Mouse (Mus musculus): ENCODE results near the gene Lst1. TPM values are rescaled to one million over a fixed set of nuclear protein-coding genes. Genes with fewer than 3 reads are reported as not detected.
A peak's percentile ranks its signal among the peaks of the same experiment; 100 is the strongest.

Lst1 gene
- polyA plus RNA-seq, 1 experiment from 2014 or later: 26.9 TPM

GRCm38 (mm10) chr17:35201787-35202186 lies 13.5 kb upstream of the Lst1 start, which contains the start of gene Tnf:
Gene Tnf, minus strand, starts transcription at chr17:35202007.
- DNase-seq (ENCODE audit: low spot score) (no peak), ATAC-seq (ENCODE audit: low read depth) (no peak)
- Histone ChIP-seq H3K27me3 (replicated peaks; ENCODE audit: control insufficient read depth, insufficient read depth, low read length) (peaks cover 32% of the 10 kb centered on the region), H3K27ac (replicated peaks; ENCODE audit: low read depth, low read length) (no peak within 1 kb of the TSS), H3K36me3 (ENCODE audit: control insufficient read depth, insufficient read depth, low read length) (no peaks in the 10 kb centered on the region), H3K4me3 (ENCODE audit: low read depth, low read length) (0 out of 2 replicates have a peak within 1 kb of the TSS, but pooled peaks have one; percentile 1), H3K4me2 (ENCODE audit: low read depth, low read length) (no peak within 1 kb of the TSS; the same call in 1 of the 2 replicates), H3K9ac (ENCODE audit: low read depth, low read length) (no peak within 1 kb of the TSS), H3K4me1 (ENCODE audit: control insufficient read depth, insufficient read depth, low read length) (no peaks in the 10 kb centered on the region), H3K9me3 (ENCODE audit: control insufficient read depth, low read length) (no peaks in the 10 kb centered on the region)
- 34% methylated on average over 13 of the region's 13 CpGs for WGBS

- ATAC-seq (ENCODE audit: low read depth) (no peak), DNase-seq (ENCODE audit: low spot score) (no peak)
- Histone ChIP-seq H3K4me3 (ENCODE audit: low read depth, low read length) (0 out of 2 replicates have a peak overlapping the region, but pooled peaks have one; percentile 1), H3K9ac (ENCODE audit: low read depth, low read length) (no peak overlapping the region), H3K4me2 (ENCODE audit: low read depth, low read length) (no peak overlapping the region), H3K36me3 (ENCODE audit: control insufficient read depth, insufficient read depth, low read length) (no peaks in the 10 kb centered on the region), H3K27me3 (replicated peaks; ENCODE audit: control insufficient read depth, insufficient read depth, low read length) (peaks cover 38% of the 10 kb centered on the region), H3K9me3 (ENCODE audit: control insufficient read depth, low read length) (no peaks in the 10 kb centered on the region), H3K27ac (replicated peaks; ENCODE audit: low read depth, low read length) (no peak overlapping the region), H3K4me1 (ENCODE audit: control insufficient read depth, insufficient read depth, low read length) (peaks cover 1% of the 10 kb centered on the region; the same call in 1 of the 2 replicates)
- 83% methylated on average over 11 of the region's 11 CpGs for WGBS
Observed at GRCm38 (mm10) chr17:35201128-35201527, 12.9 kb upstream of the Lst1 start.

DNA sequence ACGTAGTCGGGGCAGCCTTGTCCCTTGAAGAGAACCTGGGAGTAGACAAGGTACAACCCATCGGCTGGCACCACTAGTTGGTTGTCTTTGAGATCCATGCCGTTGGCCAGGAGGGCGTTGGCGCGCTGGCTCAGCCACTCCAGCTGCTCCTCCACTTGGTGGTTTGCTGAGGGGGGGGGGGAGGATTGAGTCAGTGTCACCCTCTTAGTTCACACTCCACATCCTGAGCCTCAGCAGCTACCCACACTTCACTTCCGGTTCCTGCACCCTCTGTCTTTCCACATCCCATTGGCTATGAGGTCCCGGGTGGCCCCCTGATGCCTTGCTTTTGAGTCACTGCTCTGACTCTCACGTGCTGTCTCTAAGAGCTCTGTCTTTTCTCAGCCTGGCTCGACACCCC lies 12.2 kb upstream of the Lst1 start:
- no peaks in the 10 kb centered on the region for H3K9me3 ChIP-seq (ENCODE audit: control insufficient read depth, low read length)
- H3K36me3 ChIP-seq (ENCODE audit: control insufficient read depth, insufficient read depth, low read length): no peaks in the 10 kb centered on the region
- no peak overlapping the region for H3K9ac ChIP-seq (ENCODE audit: low read depth, low read length)
- no peak overlapping the region for H3K4me2 ChIP-seq (ENCODE audit: low read depth, low read length)
- ATAC-seq (ENCODE audit: low read depth) (no peak), DNase-seq (ENCODE audit: low spot score) (no peak)
- peaks cover 8% of the 10 kb centered on the region; the same call in 1 of the 2 replicates for H3K4me1 ChIP-seq (ENCODE audit: control insufficient read depth, insufficient read depth, low read length)
- no peak overlapping the region for H3K27ac ChIP-seq (replicated peaks; ENCODE audit: low read depth, low read length)
- WGBS: 79% methylated on average over 9 of the region's 11 CpGs
- no peak overlapping the region for H3K4me3 ChIP-seq (ENCODE audit: low read depth, low read length)
- peaks cover 46% of the 10 kb centered on the region for H3K27me3 ChIP-seq (replicated peaks; ENCODE audit: control insufficient read depth, insufficient read depth, low read length)

DNA sequence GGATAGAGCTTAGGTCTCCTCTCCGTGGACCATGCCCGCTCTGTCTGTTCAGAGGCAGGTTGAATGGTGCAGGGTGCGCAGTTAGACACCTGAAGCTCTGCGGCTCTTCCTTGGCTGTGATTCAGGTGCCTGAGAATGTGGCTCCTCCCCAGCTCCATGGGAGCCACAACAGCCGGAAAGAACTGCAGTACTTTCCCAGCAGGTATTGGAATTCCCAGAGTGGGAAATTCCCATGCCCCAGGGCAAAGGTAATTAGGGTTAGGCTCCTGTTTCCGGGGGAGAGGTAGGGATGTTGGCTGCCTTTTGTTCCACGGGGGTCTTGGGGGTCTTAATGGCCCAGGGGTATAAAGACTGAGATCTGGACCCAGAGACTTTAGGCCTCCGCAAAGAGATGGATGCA lies 10.7 kb upstream of the Lst1 start:
- Histone ChIP-seq H3K9me3 (ENCODE audit: control insufficient read depth, low read length) (no peaks in the 10 kb centered on the region), H3K4me3 (ENCODE audit: low read depth, low read length) (no peak overlapping the region), H3K27me3 (replicated peaks; ENCODE audit: control insufficient read depth, insufficient read depth, low read length) (peaks cover 50% of the 10 kb centered on the region), H3K36me3 (ENCODE audit: control insufficient read depth, insufficient read depth, low read length) (no peaks in the 10 kb centered on the region), H3K27ac (replicated peaks; ENCODE audit: low read depth, low read length) (no peak overlapping the region), H3K4me1 (ENCODE audit: control insufficient read depth, insufficient read depth, low read length) (peaks cover 11% of the 10 kb centered on the region; the same call in 1 of the 2 replicates), H3K9ac (ENCODE audit: low read depth, low read length) (no peak overlapping the region), H3K4me2 (ENCODE audit: low read depth, low read length) (no peak overlapping the region)
- DNase-seq (ENCODE audit: low spot score) (no peak), ATAC-seq (ENCODE audit: low read depth) (no peak)
- WGBS: 14% methylated on average over 8 of the region's 8 CpGs

DNA sequence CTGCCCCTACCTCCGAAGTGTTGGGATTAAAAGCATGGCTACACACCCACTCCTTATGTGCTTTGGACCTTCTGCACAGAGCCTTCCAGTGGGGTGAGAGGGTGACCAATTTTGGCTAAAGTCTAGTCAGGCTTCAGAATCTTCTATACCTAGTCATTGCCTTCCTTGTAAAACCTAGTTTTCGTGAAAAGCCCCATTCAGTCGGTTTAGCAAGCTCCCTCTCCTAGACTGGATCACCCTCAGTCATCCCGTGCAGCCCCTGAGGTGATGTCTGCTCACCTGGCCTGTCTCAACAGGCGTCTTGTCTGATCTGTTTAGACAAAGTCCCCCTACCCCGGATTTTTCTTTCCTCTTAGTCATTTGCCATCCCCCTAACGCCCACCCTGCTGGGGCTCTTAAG lies 9.8 kb upstream of the Lst1 start:
- Histone ChIP-seq H3K36me3 (ENCODE audit: control insufficient read depth, insufficient read depth, low read length) (no peaks in the 10 kb centered on the region), H3K27me3 (replicated peaks; ENCODE audit: control insufficient read depth, insufficient read depth, low read length) (peaks cover 43% of the 10 kb centered on the region), H3K27ac (replicated peaks; ENCODE audit: low read depth, low read length) (no peak overlapping the region), H3K4me3 (ENCODE audit: low read depth, low read length) (no peak overlapping the region), H3K9me3 (ENCODE audit: control insufficient read depth, low read length) (no peaks in the 10 kb centered on the region), H3K4me2 (ENCODE audit: low read depth, low read length) (no peak overlapping the region), H3K9ac (ENCODE audit: low read depth, low read length) (no peak overlapping the region), H3K4me1 (ENCODE audit: control insufficient read depth, insufficient read depth, low read length) (peaks cover 11% of the 10 kb centered on the region; the same call in 1 of the 2 replicates)
- 59% methylated on average over 7 of the region's 7 CpGs for WGBS
- no peak for ATAC-seq (ENCODE audit: low read depth)
- no peak for DNase-seq (ENCODE audit: low spot score)

GRCm38 (mm10) chr17:35197126-35197525 lies 8.9 kb upstream of the Lst1 start:
- H3K9me3 ChIP-seq (ENCODE audit: control insufficient read depth, low read length): no peaks in the 10 kb centered on the region
- H3K36me3 ChIP-seq (ENCODE audit: control insufficient read depth, insufficient read depth, low read length): no peaks in the 10 kb centered on the region
- no peak for DNase-seq (ENCODE audit: low spot score)
- 44% methylated on average over 4 of the region's 6 CpGs for WGBS
- no peak overlapping the region for H3K4me3 ChIP-seq (ENCODE audit: low read depth, low read length)
- H3K9ac ChIP-seq (ENCODE audit: low read depth, low read length): no peak overlapping the region
- H3K27me3 ChIP-seq (replicated peaks; ENCODE audit: control insufficient read depth, insufficient read depth, low read length): peaks cover 37% of the 10 kb centered on the region
- ATAC-seq (ENCODE audit: low read depth): no peak
- peaks cover 11% of the 10 kb centered on the region; the same call in 1 of the 2 replicates for H3K4me1 ChIP-seq (ENCODE audit: control insufficient read depth, insufficient read depth, low read length)
- no peak overlapping the region for H3K4me2 ChIP-seq (ENCODE audit: low read depth, low read length)
- H3K27ac ChIP-seq (replicated peaks; ENCODE audit: low read depth, low read length): no peak overlapping the region

DNA sequence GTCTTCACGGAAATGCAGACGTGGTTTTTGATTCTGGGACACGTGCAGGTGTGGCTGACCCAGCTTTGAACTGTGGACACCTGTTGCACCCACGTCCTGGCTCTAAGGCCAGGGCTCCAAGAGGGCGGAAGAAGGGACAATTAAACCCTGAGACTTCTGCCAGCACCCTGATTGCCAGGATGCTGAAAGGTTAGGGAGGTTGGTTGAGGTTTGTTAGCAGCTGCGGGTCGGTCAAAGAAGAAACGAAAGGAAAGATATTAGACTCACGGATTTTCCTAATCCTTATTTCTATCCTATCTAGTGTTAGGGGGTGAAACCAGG lies 8.0 kb upstream of the Lst1 start:
- WGBS: 29% methylated on average over 9 of the region's 9 CpGs
- no peak for DNase-seq (ENCODE audit: low spot score)
- Histone ChIP-seq H3K27me3 (replicated peaks; ENCODE audit: control insufficient read depth, insufficient read depth, low read length) (peaks cover 37% of the 10 kb centered on the region), H3K4me1 (ENCODE audit: control insufficient read depth, insufficient read depth, low read length) (peaks cover 11% of the 10 kb centered on the region; the same call in 1 of the 2 replicates), H3K9ac (ENCODE audit: low read depth, low read length) (peak overlapping the region; percentile 60; the same call in 1 of the 2 replicates), H3K4me3 (ENCODE audit: low read depth, low read length) (peak overlapping the region; percentile 46), H3K9me3 (ENCODE audit: control insufficient read depth, low read length) (no peaks in the 10 kb centered on the region), H3K36me3 (ENCODE audit: control insufficient read depth, insufficient read depth, low read length) (no peaks in the 10 kb centered on the region), H3K4me2 (ENCODE audit: low read depth, low read length) (peak overlapping the region; percentile 83), H3K27ac (replicated peaks; ENCODE audit: low read depth, low read length) (no peak overlapping the region)
- no peak for ATAC-seq (ENCODE audit: low read depth)

- Histone ChIP-seq H3K4me1 (ENCODE audit: control insufficient read depth, insufficient read depth, low read length) (peaks cover 11% of the 10 kb centered on the region; the same call in 1 of the 2 replicates), H3K9me3 (ENCODE audit: control insufficient read depth, low read length) (no peaks in the 10 kb centered on the region), H3K9ac (ENCODE audit: low read depth, low read length) (peak overlapping the region; percentile 60), H3K4me3 (ENCODE audit: low read depth, low read length) (peak overlapping the region; percentile 46), H3K27me3 (replicated peaks; ENCODE audit: control insufficient read depth, insufficient read depth, low read length) (peaks cover 37% of the 10 kb centered on the region), H3K4me2 (ENCODE audit: low read depth, low read length) (peak overlapping the region; percentile 83), H3K36me3 (ENCODE audit: control insufficient read depth, insufficient read depth, low read length) (no peaks in the 10 kb centered on the region), H3K27ac (replicated peaks; ENCODE audit: low read depth, low read length) (no peak overlapping the region)
- peak; percentile 77 for DNase-seq (ENCODE audit: low spot score)
- WGBS: 1% methylated on average over 50 of the region's 66 CpGs
- ATAC-seq (ENCODE audit: low read depth): peak; percentile 92
Observed at GRCm38 (mm10) chr17:35195631-35196320, 7.5 kb upstream of the Lst1 start.
